Mouse (Mus musculus) adrenal gland, postnatal 4 days (tissue): Measurements from ENCODE around the gene Bsn. TPM values are rescaled to one million over a fixed set of nuclear protein-coding genes. Genes with fewer than 3 reads are reported as not detected.
"Not testable (repeated sequence)": the region's sequence is repeated elsewhere in the genome, so short reads cannot be mapped to it uniquely, and the experiment has no call there.

Experiments
- DNase-seq, 2 experiments: peaks; one replicate each; pipeline ENCODE4 v3.0.0; 2021 to 2022; ENCODE audit warnings: low spot score in 2 of 2, mixed read lengths in 2 of 2
- total RNA-seq, 2 experiments: library from RNA; stranded (reverse); gene quantifications; 2 replicates each; pipeline ENCODE4 v1.2.3; 2021

Bsn gene
- total RNA-seq, 2 experiments from 2014 or later: 3.9 to 4.4 TPM

GRCm38 (mm10) chr9:108153516-108154448 lies 36.4 kb downstream of the Bsn start:
- no peak for DNase-seq

DNA sequence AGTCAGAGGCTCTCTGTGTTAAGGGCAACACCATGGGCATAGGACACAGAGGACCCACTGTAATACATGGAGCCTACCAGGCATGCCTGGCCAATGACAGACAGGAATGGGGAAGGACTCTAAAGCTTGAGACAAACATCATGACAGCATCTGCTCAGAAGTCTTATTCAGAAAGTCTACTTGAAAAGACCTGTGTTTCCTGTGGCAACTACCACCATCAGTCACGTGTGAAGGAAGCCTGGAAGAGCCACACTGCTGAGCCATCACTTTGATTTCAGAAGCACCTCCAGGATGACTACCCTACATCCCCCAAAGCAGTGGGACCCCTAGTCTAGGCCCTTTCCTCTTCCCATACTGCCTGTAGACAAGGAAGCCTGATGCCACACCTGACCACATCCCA lies 39.7 kb downstream of the Bsn start:
- no peak for DNase-seq

GRCm38 (mm10) chr9:108149817-108150216 lies 40.4 kb downstream of the Bsn start:
- DNase-seq: no peak

GRCm38 (mm10) chr9:108147606-108148005 lies 42.6 kb downstream of the Bsn start:
- DNase-seq: no peak

GRCm38 (mm10) chr9:108146451-108146850 lies 43.7 kb downstream of the Bsn start:
- no peak for DNase-seq

GRCm38 (mm10) chr9:108145740-108146139 lies 44.4 kb downstream of the Bsn start:
- no peak for DNase-seq

DNA sequence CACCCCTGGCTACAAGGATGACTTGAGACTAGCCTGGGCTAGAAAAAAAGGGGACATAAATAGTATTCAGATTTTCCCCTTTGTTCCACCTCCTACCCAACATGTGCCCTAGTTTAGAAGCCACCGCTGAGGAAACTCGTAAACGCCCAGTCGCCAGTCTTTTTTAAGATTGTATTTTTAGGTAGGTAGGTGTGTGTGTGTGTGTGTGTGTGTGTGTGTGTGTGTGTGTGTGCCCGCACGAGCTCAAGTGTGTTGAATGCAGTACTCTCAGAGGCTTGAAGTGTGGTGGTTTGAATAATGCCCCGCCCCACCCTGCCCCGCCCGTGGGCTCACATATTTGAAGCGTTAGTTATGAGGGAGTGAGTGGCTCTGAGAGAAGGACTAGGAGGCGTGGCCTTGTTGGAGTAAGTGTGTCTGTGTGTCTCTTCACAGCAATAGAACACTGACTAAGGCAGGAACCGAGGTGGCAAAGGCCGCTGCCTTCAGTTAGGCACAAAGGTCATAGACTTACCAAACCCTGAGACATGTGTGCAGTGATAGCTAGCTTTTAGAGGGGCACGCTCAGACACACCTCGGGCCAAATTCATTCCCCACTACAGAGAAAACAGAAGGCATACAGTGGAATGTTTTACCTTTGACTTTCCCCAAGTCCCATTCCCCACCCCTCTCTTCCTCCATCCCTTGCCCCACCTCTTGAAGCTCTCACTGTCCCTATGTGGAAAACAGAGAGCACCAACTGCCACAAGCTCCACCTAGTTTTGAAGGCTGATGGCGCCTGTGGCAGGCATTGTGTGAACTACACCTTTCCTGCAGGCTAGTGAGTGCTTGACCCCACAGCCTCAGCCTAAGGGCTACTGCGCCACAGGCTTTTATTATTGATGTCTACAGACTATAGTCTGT lies 45.6 kb downstream of the Bsn start:
- DNase-seq: no peak

- DNase-seq: no peak
Observed at GRCm38 (mm10) chr9:108143470-108143869, 46.7 kb downstream of the Bsn start.

- DNase-seq: no peak
Observed at GRCm38 (mm10) chr9:108141387-108141786, 48.8 kb downstream of the Bsn start.

DNA sequence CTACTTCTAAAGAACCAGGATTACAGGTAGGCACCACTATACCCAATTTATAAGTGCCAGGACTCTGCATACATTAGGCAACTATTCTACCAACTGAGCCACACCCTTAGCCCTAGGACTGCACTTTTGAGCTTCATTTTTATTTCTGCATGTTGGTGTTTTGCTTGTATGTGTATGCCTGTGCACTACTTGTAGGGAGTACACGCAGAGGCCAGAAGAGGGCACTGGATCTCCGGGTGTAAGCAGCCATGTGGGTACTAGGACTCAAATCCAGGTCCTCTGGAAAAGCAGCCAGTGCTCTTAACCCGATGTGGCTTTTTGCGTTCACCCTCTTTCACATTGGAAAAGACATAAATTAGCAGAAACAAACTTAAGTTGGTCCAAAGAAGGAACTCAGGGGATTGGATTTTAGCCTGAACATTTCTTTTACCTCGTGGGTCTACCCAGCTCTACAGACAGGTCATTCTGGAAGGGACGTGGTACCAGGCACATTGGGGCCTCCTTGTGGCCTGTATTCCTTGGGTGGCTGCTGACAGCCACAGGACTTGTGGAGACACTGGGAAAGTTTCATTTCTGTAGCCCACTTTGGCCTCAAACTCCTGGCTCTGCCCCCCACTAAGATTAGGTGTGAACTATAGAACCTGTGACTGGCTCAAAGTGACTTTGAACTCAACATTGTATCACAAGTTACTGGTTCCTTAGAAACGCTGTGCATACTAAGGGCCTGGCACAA lies 50.1 kb downstream of the Bsn start:
- DNase-seq: no peak

- DNase-seq: no peak
Observed at GRCm38 (mm10) chr9:108139169-108139962, 50.8 kb downstream of the Bsn start.

- DNase-seq: no peak
Observed at GRCm38 (mm10) chr9:108138118-108138517, 52.1 kb downstream of the Bsn start.

DNA sequence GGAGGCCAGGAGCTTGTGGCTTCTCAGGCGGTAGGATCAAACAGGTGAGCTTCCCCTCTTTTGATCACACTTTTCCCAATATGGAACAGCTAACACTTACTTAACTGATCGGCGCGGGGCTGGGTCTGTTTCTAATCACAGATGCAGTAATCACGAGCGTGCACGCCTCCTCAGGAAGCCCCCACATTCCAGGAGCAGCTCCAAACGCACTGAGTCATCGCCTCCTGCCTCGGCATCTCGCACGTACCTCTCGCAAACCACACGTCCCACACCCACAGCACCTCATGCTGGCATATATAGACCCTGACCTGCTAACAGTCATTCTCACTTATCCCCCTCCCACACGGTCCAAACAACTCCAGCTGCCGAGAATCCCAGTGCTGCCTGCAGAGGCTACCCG lies 52.7 kb downstream of the Bsn start:
- DNase-seq: no peak

DNA sequence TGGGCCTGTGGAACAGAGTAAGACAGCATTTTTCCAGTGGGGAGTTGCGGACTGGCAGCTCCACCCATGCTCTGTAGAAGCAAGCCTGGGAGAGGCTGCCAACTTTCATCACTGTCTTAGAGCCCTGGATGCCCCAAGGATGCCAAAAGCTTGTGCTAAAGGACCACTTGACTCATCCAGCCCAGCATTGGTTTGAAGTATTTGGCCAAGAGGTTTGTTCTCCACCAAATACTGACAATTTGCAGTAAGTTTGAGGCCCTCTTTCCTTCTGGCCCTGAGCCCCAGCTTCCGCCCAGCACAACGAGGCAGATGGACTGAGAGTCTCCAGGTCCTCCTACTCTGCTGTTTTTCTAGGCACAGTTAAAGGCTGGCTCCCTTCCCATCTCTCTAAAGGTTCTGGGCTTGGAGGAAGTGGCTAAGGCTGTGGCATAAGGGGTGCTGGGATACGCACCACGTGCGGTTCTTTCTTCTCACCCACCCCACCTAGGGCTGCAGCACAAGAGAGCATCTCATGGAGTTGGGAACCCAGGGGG lies 53.2 kb downstream of the Bsn start:
- DNase-seq: no peak

DNA sequence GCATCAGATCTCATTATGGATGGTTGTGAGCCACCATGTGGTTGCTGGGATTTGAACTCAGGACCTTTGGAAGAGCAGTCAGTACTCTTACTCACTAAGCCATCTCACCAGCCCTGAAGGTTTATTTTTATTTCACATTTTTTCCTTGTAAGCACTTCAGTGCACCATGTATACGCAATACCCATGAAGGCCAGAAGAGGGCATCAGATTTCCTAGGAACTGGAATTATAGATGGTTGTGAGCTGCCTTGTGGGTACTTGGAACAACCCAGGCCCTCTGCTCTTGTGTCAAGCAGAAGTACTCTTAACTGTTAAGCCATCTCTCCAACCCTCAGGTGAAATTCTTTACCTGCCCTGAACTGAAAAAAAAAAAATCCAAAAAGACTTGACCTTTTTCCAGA lies 54.0 kb downstream of the Bsn start:
- DNase-seq: no peak

GRCm38 (mm10) chr9:108135679-108136078 lies 54.5 kb downstream of the Bsn start:
- DNase-seq: not testable (repeated sequence)

GRCm38 (mm10) chr9:108133478-108133877 lies 56.7 kb downstream of the Bsn start:
- DNase-seq: no peak

DNA sequence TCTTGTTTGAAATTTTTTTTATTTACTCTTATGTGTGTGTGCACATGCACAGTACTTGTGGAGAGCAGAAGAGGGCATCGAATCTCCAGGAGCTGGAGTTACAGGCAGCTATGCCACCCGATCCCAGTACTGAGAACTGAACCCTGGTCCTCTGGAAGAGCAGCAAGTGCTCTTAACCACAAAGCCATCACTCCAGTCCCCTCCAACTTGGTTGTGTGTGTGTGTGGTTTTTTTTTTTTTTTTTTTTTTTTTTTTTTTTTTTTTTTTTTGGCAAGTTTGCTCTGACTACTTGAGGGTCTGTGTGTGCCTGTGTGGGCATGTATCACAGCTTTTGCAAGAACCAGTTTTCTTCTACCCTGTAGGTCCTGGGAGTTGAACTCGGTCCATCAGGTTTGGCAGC lies 57.8 kb downstream of the Bsn start:
- no peak for DNase-seq

GRCm38 (mm10) chr9:108131502-108131901 lies 58.7 kb downstream of the Bsn start:
- DNase-seq: no peak
